Mouse (Mus musculus): ENCODE measurements around the gene Pam16. TPM values are rescaled to one million over a fixed set of nuclear protein-coding genes. Genes with fewer than 3 reads are reported as not detected.
"Not testable (repeated sequence)": the region's sequence is repeated elsewhere in the genome, so short reads cannot be mapped to it uniquely, and the experiment has no call there.

Gene Pam16
- polyA plus RNA-seq, 1 experiment from 2014 or later: 125 TPM

DNA sequence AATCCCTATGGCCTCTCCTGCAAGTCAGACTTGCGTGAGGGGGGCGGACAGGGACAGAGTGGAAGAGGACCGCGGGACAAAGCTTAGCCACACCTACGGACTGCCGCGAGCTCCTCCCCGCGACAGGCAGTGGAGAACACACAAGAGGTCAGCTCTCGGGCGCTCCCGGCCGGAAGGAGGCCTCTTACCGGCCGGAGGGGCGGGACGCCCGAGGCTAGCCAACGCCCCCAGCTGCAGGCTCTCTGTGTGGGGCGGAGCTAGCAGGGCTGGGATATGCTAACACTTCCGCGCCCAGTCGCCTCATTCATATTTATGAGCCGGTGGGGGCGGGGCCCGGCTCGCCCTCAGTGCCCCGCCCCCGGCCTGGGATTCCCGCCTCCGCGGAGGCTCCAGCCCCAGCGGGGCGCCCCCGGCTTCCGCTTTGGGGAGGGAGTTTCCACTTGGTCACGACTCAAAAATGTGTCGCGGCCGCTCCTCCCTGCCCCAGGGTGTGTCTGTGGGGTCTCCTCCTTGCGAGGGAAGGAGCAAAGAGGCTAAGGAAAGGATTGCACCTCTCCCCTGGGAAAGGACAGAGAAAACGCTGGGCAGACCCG, 38.2 kb downstream of the Pam16 start:
- under 1% methylated on average over 43 of the region's 43 CpGs for WGBS

DNA sequence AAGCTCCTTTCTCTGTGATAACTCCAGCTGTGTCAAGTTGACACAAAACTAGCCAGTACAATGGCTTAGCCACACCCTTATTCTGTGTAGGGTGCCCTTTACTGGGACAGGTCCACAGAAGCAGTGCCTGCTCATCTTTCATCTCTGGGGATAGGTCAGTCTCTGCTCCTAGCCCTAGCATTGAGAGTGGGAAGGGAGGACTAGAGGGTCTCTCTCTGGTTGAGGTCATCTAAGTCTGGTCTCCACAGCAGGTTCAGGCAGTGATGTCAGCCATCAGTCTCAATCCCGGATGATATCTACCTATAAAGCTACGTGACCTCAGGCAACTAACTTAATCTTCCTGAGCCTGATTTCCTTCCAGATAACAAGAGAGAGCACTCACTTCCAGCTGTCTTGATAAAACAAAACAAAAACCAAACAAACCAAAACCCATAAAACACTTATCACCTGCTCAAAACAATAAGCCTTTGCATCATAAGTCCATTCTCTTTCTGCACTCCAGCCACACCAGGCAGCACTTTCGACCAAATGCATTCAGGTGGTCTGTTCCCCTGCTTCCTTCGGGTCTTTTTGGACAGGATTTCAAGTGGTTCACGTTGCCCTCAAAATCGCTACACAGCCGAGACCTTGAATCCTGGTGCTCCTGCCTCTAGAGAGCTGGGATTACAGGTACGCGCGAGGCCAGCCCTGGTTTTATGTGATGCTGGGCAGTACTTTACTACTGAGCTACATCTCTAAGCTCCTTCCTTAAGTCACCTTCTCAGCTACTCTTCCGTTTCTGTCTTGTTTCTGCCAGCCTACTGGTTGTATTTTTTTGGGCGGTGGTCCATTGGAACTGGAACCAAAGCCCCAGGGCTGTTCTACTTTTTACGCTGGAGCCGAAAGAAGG, 38.9 kb downstream of the Pam16 start:
- Histone ChIP-seq H3K4me3 (peak overlapping the region; percentile 48), H3K4me2 (peak overlapping the region; percentile 68), H3K27ac (peak overlapping the region; percentile 91), H3K9ac (peak overlapping the region; percentile 48), H3K27me3 (no peaks in the 10 kb centered on the region), H3K4me1 (replicated peaks) (peaks cover 20% of the 10 kb centered on the region), H3K9me3 (replicated peaks) (no peaks in the 10 kb centered on the region), H3K36me3 (peaks cover 9% of the 10 kb centered on the region)
- no peak; the same call in 1 of the 2 replicates for ATAC-seq (replicated peaks; ENCODE audit: insufficient number of reproducible peaks, insufficient read depth, low FRiP score, low read depth)
- 7% methylated on average over 14 of the region's 14 CpGs for WGBS

More for the DNA sequence above, 38.2 kb downstream of the Pam16 start:
- H3K4me1 ChIP-seq (replicated peaks): peaks cover 20% of the 10 kb centered on the region
- peak overlapping the region; percentile 91 for H3K27ac ChIP-seq
- peak; percentile 98 for ATAC-seq (replicated peaks; ENCODE audit: insufficient number of reproducible peaks, insufficient read depth, low FRiP score, low read depth)
- peaks cover 12% of the 10 kb centered on the region for H3K36me3 ChIP-seq
- H3K27me3 ChIP-seq: no peaks in the 10 kb centered on the region
- H3K9ac ChIP-seq: peak overlapping the region; percentile 48
- H3K9me3 ChIP-seq (replicated peaks): no peaks in the 10 kb centered on the region
- peak overlapping the region; percentile 48 for H3K4me3 ChIP-seq
- peak overlapping the region; percentile 68 for H3K4me2 ChIP-seq

- no peak overlapping the region for H3K9ac ChIP-seq
- H3K27me3 ChIP-seq: no peaks in the 10 kb centered on the region
- H3K4me3 ChIP-seq: no peak overlapping the region
- H3K36me3 ChIP-seq: no peaks in the 10 kb centered on the region
- ATAC-seq (replicated peaks; ENCODE audit: insufficient number of reproducible peaks, insufficient read depth, low FRiP score, low read depth): no peak
- H3K4me1 ChIP-seq (replicated peaks): peaks cover 20% of the 10 kb centered on the region
- no peaks in the 10 kb centered on the region for H3K9me3 ChIP-seq (replicated peaks)
- no peak overlapping the region for H3K27ac ChIP-seq
- WGBS: 64% methylated on average over 5 of the region's 5 CpGs
- H3K4me2 ChIP-seq: no peak overlapping the region
These were observed 40.4 kb downstream of the Pam16 start for GRCm38 (mm10) chr16:4584438-4584837.

DNA sequence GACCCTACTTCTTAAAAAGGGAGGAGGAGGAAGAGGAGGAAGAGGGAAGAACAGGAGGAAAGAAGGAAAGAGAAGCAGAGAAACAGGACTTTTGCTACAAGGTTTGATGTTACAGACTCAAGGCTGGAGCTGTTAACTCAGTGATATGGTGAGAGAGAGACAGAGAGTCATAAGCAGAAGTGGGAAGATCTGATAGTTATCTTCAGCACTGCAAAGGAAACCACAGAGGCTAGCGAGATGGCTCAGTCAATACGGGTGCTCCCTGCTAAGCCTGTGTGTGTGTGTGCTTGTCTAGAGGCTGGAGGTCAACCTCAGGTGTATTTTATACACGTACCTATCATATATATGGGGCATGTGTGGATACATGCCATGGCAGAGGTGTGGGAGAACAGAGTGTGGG, 41.0 kb downstream of the Pam16 start:
- Histone ChIP-seq H3K4me1 (replicated peaks) (peaks cover 23% of the 10 kb centered on the region), H3K27ac (no peak overlapping the region), H3K36me3 (no peaks in the 10 kb centered on the region), H3K9ac (no peak overlapping the region), H3K27me3 (no peaks in the 10 kb centered on the region), H3K4me3 (no peak overlapping the region), H3K4me2 (no peak overlapping the region), H3K9me3 (replicated peaks) (no peaks in the 10 kb centered on the region)
- 73% methylated on average over 3 of the region's 3 CpGs for WGBS
- ATAC-seq (replicated peaks; ENCODE audit: insufficient number of reproducible peaks, insufficient read depth, low FRiP score, low read depth): no peak

GRCm38 (mm10) chr16:4581179-4581578, 43.6 kb downstream of the Pam16 start:
- H3K4me1 ChIP-seq (replicated peaks): peaks cover 12% of the 10 kb centered on the region
- not testable (repeated sequence) for H3K4me2 ChIP-seq; H3K4me3 ChIP-seq; H3K27ac ChIP-seq; H3K9me3 ChIP-seq (replicated peaks); H3K9ac ChIP-seq; H3K36me3 ChIP-seq; ATAC-seq (replicated peaks; ENCODE audit: insufficient number of reproducible peaks, insufficient read depth, low FRiP score, low read depth); H3K27me3 ChIP-seq
- WGBS: 90% methylated on average over 4 of the region's 4 CpGs

GRCm38 (mm10) chr16:4578630-4579029, 46.2 kb downstream of the Pam16 start:
- no peak overlapping the region for H3K9ac ChIP-seq
- no peak for ATAC-seq (replicated peaks; ENCODE audit: insufficient number of reproducible peaks, insufficient read depth, low FRiP score, low read depth)
- H3K36me3 ChIP-seq: no peaks in the 10 kb centered on the region
- no peak overlapping the region for H3K4me3 ChIP-seq
- H3K4me1 ChIP-seq (replicated peaks): 0 out of 2 replicates have a peak, but pooled peaks cover 5% of the 10 kb centered on the region
- no peak overlapping the region for H3K4me2 ChIP-seq
- no peak overlapping the region for H3K27ac ChIP-seq
- H3K9me3 ChIP-seq (replicated peaks): no peaks in the 10 kb centered on the region
- WGBS: 49% methylated on average over 7 of the region's 7 CpGs
- H3K27me3 ChIP-seq: no peaks in the 10 kb centered on the region

DNA sequence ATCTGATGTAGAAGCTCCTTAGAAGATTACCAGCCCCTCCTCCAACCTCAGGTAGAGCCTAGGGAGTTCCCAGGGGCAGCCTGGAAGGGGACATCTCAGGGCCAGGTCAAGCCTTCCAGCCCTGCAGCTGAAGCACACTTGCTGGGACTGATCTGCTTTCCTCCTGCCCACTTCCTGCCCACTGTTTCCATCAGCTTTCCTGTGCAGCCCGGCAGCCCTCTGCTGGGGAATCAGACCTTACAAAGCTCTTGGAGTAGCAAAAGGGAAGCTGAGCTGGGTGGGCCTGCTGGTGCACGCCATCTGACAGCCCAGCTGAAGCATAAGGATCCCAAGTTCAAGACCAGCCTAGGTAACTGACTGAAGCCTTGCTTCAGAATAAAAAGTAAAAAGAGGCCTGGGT, 47.9 kb downstream of the Pam16 start:
- no peak overlapping the region for H3K4me3 ChIP-seq
- H3K9me3 ChIP-seq (replicated peaks): no peaks in the 10 kb centered on the region
- no peaks in the 10 kb centered on the region for H3K27me3 ChIP-seq
- no peaks in the 10 kb centered on the region for H3K36me3 ChIP-seq
- H3K4me2 ChIP-seq: no peak overlapping the region
- WGBS: 52% methylated on average over 2 of the region's 2 CpGs
- 0 out of 2 replicates have a peak, but pooled peaks cover 5% of the 10 kb centered on the region for H3K4me1 ChIP-seq (replicated peaks)
- H3K9ac ChIP-seq: no peak overlapping the region
- H3K27ac ChIP-seq: no peak overlapping the region
- ATAC-seq (replicated peaks; ENCODE audit: insufficient number of reproducible peaks, insufficient read depth, low FRiP score, low read depth): no peak

DNA sequence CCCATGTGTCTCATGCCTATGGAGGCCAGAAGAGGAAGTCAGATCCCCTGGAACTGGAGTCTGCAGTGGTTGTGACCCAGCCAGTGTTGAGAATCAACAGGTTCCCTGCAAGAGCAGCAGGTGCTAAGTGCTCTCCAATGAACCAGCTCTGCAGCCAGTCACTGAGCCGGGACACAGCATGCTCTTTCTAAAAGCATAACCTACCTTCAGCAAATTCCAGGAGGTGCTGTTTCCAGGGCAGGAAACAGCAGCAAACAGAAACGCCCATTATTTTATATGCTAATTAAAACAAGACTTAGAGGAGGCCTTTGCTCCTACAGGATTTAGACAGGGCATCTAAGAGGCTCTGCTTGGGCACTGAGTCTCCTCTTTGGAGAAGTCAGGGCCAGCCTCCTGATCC, 48.8 kb downstream of the Pam16 start:
- Histone ChIP-seq H3K9ac (no peak overlapping the region), H3K4me3 (no peak overlapping the region), H3K4me1 (replicated peaks) (peaks cover 7% of the 10 kb centered on the region; the same call in 1 of the 2 replicates), H3K9me3 (replicated peaks) (no peaks in the 10 kb centered on the region), H3K36me3 (no peaks in the 10 kb centered on the region), H3K27ac (no peak overlapping the region), H3K27me3 (no peaks in the 10 kb centered on the region), H3K4me2 (no peak overlapping the region)
- 55% methylated on average over 2 of the region's 2 CpGs for WGBS
- ATAC-seq (replicated peaks; ENCODE audit: insufficient number of reproducible peaks, insufficient read depth, low FRiP score, low read depth): no peak

GRCm38 (mm10) chr16:4570737-4571136, 54.1 kb downstream of the Pam16 start:
- no peaks in the 10 kb centered on the region for H3K27me3 ChIP-seq
- H3K36me3 ChIP-seq: no peaks in the 10 kb centered on the region
- H3K9ac ChIP-seq: no peak overlapping the region
- H3K27ac ChIP-seq: no peak overlapping the region
- H3K4me3 ChIP-seq: no peak overlapping the region
- no peak overlapping the region for H3K4me2 ChIP-seq
- H3K9me3 ChIP-seq (replicated peaks): no peaks in the 10 kb centered on the region
- peaks cover 9% of the 10 kb centered on the region; the same call in 1 of the 2 replicates for H3K4me1 ChIP-seq (replicated peaks)
- WGBS: 52% methylated on average over 4 of the region's 4 CpGs
- no peak for ATAC-seq (replicated peaks; ENCODE audit: insufficient number of reproducible peaks, insufficient read depth, low FRiP score, low read depth)

DNA sequence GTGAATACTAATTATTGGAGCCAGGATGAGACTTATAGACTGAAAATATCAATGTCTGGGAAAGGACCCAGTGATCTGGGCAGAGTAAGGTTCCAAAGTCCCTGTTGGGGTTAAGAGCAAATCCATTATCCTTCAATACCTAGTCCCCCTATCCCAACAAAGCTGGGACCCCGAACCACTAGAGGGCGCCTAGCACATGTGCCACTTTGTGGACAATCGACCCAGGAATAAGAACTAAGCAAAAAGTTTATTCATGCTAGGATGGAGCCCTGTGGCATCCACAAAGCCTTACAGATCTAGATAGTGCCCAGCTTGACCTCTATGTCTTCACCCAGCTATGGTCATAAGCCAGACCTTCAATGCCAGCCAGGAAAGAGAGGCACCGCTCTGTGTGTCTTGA, 56.9 kb downstream of the Pam16 start:
- ATAC-seq (replicated peaks; ENCODE audit: insufficient number of reproducible peaks, insufficient read depth, low FRiP score, low read depth): no peak
- H3K27ac ChIP-seq: no peak overlapping the region
- H3K36me3 ChIP-seq: no peaks in the 10 kb centered on the region
- no peaks in the 10 kb centered on the region for H3K9me3 ChIP-seq (replicated peaks)
- no peaks in the 10 kb centered on the region for H3K27me3 ChIP-seq
- H3K4me3 ChIP-seq: no peak overlapping the region
- peaks cover 9% of the 10 kb centered on the region; the same call in 1 of the 2 replicates for H3K4me1 ChIP-seq (replicated peaks)
- no peak overlapping the region for H3K4me2 ChIP-seq
- H3K9ac ChIP-seq: no peak overlapping the region
- 18% methylated on average over 4 of the region's 4 CpGs for WGBS

Data from heart, embryonic 15.5 days (tissue).